Mouse (Mus musculus) lung, adult 2 months (tissue): ENCODE measurements around the gene Nop2.

ENCODE experiments used
- CTCF ChIP-seq: fragments of 200-500 bp; IDR thresholded peaks from 2 replicates; pipeline ENCODE4 v1.5.1; 2011; ENCODE audit warnings: mild to moderate bottlenecking, low read length, control low read depth; ENCODE audit not compliant: insufficient read depth
- POLR2A ChIP-seq: fragments of 200-500 bp; IDR thresholded peaks from 2 replicates; pipeline ENCODE4 v1.6.1; 2011; ENCODE audit warnings: low read depth, mild to moderate bottlenecking, control low read depth, low read length, borderline replicate concordance; ENCODE audit errors: extremely low read depth

- TF ChIP-seq POLR2A (no peak), CTCF (no peak)
Observed at GRCm38 (mm10) chr6:125158944-125159492, 27.3 kb downstream of the Nop2 start.
